Mouse (Mus musculus): Measurements from ENCODE around the gene Ddx39b.
A peak's percentile ranks its signal among the peaks of the same experiment; 100 is the strongest.
"Not testable (repeated sequence)": the region's sequence is repeated elsewhere in the genome, so short reads cannot be mapped to it uniquely, and the experiment has no call there.

Ddx39b gene

DNA sequence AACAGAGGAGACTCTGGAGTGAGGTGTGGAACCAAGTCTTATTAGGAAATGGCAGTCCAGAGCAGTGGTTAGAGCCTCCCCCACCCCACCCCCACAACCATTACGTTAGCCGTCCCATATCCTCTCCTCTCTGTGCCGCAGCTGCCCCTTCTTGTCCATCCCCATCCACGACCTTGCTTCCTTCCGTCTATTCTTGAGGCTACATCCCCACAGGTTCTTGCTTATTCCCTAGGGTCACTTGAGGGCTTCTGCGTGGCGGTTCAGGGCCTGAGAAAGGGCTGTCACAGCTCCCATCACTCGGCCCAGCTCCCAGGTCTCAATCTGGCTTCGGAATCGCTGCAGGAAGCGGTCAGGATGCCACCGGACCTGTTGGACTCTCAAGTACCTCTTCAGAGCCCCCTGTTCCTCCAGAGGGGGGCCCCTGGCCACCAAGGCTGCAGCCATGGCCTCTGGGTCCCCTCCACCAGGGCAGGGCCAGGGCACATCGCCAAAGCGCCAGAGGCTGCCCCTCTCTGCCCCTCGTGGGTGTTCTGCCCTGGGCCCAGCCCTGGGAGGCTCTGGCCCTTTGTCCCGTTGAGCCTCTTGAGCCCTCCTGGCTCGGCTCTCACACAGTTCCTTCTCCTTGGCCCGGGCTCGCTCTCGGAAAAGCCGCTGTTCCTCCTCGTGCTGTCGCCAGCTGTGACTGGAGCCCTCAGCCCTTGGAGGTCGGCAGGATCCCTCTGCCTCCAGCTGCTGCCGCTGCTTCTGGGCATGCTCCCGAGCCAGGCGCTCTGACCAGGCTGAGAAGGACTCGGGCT lies 21.2 kb upstream of the Ddx39b start, which contains the start of gene Gm16181:
Gene Gm16181 (plus strand): TSS at position 679 of the 797 bp plus-strand sequence.
- DNase-seq, result no peak

- DNase-seq, result no peak
Measured at GRCm38 (mm10) chr17:35222299-35222698, 19.2 kb upstream of the Ddx39b start.

DNA sequence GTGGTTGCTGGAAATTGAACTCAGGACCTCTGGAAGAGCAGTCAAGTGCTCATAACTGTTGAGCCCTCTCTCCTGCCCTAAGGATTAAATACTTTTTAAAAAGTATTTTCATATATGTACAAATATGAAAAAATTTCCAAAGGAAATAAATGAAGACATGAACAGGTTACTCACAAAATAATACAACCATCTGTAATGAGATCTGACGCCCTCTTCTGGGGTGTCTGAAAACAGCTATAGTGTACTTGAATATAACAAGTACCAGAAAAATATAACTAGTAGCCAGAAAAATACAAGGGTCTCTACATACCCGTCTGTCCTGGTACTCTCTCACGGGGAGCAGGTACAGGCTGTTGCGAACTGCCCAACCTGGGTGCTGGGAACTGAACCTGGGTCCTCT lies 16.9 kb upstream of the Ddx39b start:
- no peak for DNase-seq

DNA sequence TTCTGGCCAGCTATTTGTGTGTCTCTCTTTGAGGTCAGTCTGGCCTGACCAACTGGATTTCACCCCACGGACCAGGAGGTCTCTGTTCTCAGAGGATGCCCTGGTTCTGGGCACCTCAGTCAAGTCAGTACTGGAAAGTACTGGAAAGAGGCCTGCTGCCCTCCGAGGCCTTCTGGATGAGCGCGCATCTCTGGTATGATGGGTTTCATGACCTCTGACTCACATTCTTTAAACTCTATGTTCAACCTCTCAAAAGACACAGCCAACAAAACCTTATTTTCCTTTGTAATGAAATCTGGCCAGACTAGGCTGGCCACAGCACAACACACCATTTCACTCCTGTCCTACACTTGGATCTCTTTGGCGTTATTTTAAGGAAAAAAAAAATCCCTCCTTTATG lies 16.1 kb upstream of the Ddx39b start:
- no peak for DNase-seq

GRCm38 (mm10) chr17:35226561-35227046 lies 14.9 kb upstream of the Ddx39b start:
- no peak for DNase-seq

DNA sequence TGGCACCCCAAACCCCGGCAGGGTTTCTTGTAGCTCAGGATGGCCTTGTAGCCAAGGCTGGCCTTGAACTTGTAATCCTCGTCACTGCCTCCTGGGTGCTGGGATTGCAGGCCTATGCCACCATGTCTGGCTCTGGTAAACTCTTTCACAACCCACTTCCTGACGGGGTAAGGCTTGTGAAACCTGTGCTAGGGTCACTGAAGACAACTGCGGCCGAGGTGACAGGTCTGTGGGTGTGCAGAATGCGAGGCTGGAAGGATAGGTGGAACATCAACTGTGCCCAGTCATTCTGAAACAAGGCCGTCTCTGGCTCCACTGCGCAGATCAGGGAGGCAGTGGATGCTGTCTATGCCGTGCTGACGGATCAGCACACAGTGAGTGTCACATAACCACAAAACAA lies 10.5 kb upstream of the Ddx39b start:
- DNase-seq, result no peak

GRCm38 (mm10) chr17:35232043-35232442 lies 9.5 kb upstream of the Ddx39b start:
- peak; percentile 94 for DNase-seq

DNA sequence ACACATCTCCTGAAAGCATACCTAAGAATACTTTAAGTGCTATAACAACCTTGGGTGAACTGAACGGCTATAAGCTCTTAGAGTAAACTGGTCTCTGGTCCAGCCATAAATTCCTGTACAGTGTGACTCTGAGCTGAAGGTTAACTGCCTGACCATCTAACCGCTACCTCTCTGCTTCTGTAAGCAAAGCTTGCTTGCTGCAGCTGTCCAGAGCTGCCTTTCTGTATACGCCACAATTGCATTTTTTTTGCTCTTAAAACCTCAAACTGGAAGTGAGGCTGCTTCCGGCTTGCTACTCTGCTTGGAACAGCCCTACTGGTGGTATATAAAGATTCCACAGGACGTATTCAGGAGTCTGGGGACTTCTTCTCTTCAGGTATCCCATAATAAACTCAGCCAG lies 8.9 kb upstream of the Ddx39b start:
- no peak for DNase-seq

DNA sequence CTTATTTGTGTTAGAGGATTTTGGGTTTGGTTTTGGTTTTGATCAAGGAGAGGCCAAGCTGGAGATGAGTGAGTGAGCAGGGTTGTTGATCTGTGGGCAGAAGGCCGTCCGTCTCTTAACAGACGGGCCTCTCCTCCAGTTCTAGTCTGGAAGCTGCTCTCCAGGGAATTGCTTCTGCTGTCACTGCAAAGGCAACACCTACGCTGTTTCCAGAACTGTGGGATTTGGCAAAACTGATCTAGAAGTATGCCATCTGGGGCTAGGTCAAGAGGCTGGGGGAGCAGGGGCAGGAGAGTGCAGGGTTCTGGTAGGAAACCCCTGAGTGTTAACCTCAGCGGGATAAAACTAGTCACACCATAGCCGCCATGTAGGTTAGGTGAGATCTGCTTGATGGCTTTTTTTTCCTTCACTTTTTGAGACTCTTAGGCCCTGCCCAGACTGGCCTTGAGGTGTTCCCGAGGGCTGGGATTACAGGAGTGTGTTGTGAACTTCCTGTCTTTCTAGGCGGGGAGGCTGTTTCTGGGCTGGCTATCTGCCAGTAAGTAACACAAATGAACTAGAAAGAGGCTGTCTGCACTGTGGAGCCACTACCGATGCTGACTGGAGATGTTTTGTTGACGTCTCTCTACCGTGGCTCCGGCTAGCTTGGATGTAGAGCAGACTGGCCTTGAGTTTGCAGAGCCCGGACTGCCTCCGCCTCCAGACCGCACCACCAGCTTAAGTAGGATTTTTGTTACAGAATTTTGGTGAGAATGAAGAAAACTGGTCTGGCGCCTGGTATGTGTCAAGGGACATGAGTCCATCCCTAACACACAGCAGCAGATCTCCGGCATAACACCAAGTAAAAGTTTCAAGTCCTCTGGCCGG lies 8.2 kb upstream of the Ddx39b start, which contains the start of gene Atp6v1g2:
Gene Atp6v1g2 (plus strand): TSS at position 547 of the 867 bp plus-strand sequence.
- DNase-seq, result no peak

DNA sequence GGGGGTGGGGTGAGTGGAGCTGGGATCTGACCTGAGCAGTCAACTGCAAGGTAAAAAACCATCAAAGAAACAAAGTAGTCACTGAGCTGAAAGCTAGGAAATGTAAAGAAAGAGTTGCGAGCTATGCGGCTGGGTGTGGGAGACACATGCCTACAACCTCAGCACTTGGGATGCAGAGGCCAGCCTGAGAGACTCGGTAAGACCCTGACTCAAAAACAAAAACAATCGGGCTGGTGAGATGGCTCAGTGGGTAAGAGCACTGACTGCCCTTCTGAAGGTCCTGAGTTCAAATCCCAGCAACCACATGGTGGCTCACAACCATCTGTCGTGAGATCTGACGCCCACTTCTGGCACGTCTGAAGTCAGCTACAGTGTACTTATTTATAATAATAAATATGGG lies 7.5 kb upstream of the Ddx39b start:
- DNase-seq, result not testable (repeated sequence)

DNA sequence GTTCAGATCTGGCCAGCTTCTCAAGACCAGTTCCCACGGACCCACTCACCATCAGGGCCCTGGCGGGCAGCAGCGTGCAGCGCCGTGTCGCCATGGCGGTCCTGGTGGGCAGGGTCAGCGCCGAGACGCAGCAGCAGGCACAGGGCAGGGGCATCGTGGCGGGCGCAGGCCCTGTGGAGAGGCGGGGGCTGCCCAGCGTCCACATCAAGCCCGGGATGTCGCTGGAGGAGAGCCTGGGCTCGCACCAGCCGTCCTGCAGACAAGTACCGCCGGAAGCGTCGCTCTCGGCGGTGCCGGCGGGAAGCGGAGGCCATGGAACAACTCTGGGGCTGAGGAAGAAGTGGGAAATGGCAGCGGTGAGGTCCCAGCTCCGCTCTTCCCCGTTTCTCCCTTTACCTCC lies 6.6 kb upstream of the Ddx39b start:
- DNase-seq, result no peak

GRCm38 (mm10) chr17:35235614-35236389 lies 5.7 kb upstream of the Ddx39b start, which contains the start of gene Nfkbil1:
Gene Nfkbil1 (minus strand): TSS chr17:35235792.
- peak; percentile 84 for DNase-seq

DNA sequence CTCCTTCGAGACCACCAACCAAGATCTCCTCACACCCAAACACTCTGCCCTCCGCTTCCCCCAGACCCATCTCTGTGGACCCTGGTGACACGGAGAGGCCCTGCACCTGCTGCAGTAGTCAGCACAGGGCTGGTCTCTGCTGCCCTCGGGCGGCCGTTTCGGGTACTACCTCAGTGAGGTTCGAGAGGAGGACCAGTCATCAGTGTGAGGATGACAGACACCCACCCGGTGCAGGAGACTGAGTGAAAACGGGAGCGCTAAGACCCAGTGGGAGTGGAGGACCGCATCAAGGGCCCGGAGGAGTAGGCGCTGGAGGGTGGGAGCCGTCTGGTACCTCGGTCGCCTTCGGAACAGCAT lies 5.2 kb upstream of the Ddx39b start:
- DNase-seq, result peak; percentile 100

DNA sequence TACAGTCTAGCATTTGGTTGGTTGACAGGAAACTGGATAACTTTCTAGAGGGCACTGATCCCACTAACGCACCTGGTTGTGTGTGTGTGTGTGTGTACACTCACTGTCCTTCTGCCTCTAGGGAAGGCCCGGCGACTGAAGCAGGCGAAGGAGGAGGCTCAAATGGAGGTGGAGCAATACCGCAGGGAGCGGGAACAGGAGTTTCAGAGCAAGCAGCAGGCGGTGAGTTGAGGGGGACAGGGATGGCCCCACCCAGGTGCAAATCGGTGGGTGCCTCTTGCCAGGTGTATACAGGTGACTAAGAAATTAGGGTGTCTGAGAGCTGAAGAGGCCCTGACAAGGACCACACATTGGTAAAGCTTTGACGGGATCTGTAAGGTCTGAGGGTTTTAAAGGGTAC lies 4.5 kb upstream of the Ddx39b start:
- peak; percentile 45 for DNase-seq

- no peak for DNase-seq
Measured at GRCm38 (mm10) chr17:35237504-35237903, 4.0 kb upstream of the Ddx39b start.

DNA sequence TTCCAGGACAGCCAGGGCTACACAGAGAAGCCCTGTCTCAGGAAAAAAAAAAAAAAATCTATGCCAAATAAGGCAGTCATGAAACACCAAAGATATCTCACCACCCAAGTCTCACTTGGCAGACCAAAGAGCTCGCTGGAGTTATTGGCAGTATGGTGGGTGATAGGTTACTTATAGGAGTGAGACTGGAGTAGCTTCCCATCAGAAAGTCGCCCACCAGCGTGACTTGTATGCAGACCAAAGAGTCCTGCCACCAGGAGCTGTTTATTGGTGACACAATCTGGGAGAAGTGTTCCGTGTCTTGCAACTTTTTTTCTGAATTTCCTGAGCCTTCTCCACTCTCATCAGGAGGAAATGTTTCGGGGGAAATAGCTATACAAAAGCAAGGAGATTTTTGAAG lies 1.8 kb upstream of the Ddx39b start:
- no peak for DNase-seq

DNA sequence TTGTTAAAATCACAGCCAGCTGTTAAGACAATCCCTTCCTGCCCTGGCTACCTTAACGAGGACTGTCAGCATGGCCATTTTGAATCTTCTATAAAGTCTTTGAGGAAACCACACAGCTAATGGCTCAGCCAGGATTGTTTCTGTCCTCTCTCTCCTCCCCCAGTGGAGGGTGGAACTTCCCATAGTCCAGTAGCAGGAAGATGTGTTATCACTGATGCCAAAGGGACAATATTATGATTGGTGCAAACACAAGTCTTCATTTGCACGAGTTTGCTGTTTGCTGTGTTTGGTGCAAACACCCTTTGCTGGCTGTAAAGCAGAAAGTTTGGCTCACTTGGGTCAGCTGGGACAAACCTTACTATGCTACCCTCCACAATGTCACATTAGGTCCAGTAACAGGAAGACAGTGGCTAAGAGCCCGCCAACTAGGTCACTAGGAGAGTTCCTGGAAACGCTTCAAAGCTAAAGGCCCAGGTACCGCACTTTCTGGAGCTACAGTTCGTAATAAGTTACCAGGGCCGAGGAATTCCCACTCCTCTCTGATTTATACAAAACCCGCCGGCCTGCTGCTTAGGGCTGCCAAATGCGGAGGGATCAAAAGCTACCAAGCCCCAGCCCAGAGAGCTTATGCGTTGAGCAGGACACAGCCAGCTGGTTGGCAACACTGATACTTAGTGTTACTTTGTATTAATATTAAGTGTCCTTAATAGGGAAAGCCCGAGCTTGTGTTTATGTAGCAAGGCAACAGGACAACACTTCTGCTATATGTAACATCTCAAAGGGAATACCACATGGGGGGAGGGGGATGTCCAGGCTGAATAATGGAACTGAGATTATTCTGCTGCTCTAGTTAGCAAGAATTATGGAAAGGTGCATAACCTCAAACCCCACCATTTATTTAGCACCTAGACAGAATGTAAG lies 902 bp upstream of the Ddx39b start:
- no peak for DNase-seq

GRCm38 (mm10) chr17:35242015-35242941 lies 732 bp downstream of the Ddx39b start:
- peak; percentile 46 for DNase-seq

GRCm38 (mm10) chr17:35243086-35243485 lies 1.5 kb downstream of the Ddx39b start:
- peak; percentile 61 for DNase-seq

DNA sequence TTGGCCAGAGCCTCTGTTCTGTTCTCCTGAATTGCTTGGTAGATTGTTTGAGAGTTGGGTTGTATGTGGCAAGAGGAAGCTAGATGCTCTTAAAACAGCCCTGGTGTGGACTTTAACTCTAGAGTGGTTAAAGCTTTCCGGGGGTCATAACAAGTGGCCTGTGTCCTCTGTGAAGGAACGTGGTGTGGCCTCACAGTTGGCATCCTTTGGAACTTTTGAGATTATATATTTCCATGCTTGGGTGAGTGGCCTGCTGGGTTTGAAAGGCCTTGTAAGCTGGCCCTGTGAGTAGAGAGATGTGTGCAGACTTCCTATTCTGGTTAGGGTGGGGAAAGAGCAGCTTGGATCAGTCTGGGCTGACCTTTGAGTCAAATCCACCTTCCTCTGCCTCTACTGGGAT lies 3.5 kb downstream of the Ddx39b start:
- no peak for DNase-seq
